Mouse (Mus musculus) bone marrow macrophage, adult 2 months (primary cell): ENCODE measurements at regions not wholly inside any gene's neighbourhood (a gene's known extent, or its start where the extent isn't known, plus 50 kb on each side); places are given as distances from the start of the nearest gene placed in this dataset.

Experiments used
- CTCF ChIP-seq: IDR thresholded peaks from 2 replicates; pipeline ENCODE4 v1.5.1; 2012; ENCODE audit warnings: low read depth, mild to moderate bottlenecking, low read length, moderate library complexity
- POLR2A ChIP-seq: IDR thresholded peaks from 2 replicates; pipeline ENCODE4 v1.6.1; 2012; ENCODE audit warnings: mild to moderate bottlenecking, low read depth, low read length, borderline replicate concordance

GRCm38 (mm10) chr14:106267679-106268561, 161.9 kb downstream of the Trim52 start:
- TF ChIP-seq CTCF (no peak), POLR2A (no peak)
